Mouse (Mus musculus): Measurements from ENCODE around the gene Gramd1a. TPM values are rescaled to one million over a fixed set of nuclear protein-coding genes. Genes with fewer than 3 reads are reported as not detected.
A peak's percentile ranks its signal among the peaks of the same experiment; 100 is the strongest.

Gene Gramd1a
- polyA plus RNA-seq, 1 experiment from 2014 or later = 9.3 TPM

GRCm38 (mm10) chr7:31163666-31164577 lies 8.2 kb upstream of the Gramd1a start:
- H3K9me3 ChIP-seq (replicated peaks) = no peaks in the 10 kb centered on the region
- H3K4me1 ChIP-seq (replicated peaks) = peaks cover 18% of the 10 kb centered on the region
- H3K27me3 ChIP-seq = no peaks in the 10 kb centered on the region
- no peak overlapping the region for H3K9ac ChIP-seq
- no peaks in the 10 kb centered on the region for H3K36me3 ChIP-seq
- no peak overlapping the region for H3K27ac ChIP-seq
- no peak overlapping the region for H3K4me3 ChIP-seq (replicated peaks)
- H3K4me2 ChIP-seq = no peak overlapping the region
- DNase-seq (no peak), ATAC-seq (ENCODE audit: low read depth) (no peak)
- 65% methylated on average over 3 of the region's 3 CpGs for WGBS (ENCODE audit: insufficient replicate concordance)

GRCm38 (mm10) chr7:31162324-31162723 lies 6.6 kb upstream of the Gramd1a start:
- no peak overlapping the region for H3K27ac ChIP-seq
- no peaks in the 10 kb centered on the region for H3K9me3 ChIP-seq (replicated peaks)
- peaks cover 18% of the 10 kb centered on the region for H3K4me1 ChIP-seq (replicated peaks)
- no peak overlapping the region for H3K4me3 ChIP-seq (replicated peaks)
- H3K4me2 ChIP-seq = no peak overlapping the region
- DNase-seq (no peak), ATAC-seq (ENCODE audit: low read depth) (no peak)
- H3K9ac ChIP-seq = no peak overlapping the region
- H3K27me3 ChIP-seq = no peaks in the 10 kb centered on the region
- H3K36me3 ChIP-seq = no peaks in the 10 kb centered on the region
- 63% methylated on average over 11 of the region's 11 CpGs for WGBS (ENCODE audit: insufficient replicate concordance)

GRCm38 (mm10) chr7:31161831-31162230 lies 6.1 kb upstream of the Gramd1a start:
- ATAC-seq (ENCODE audit: low read depth) (no peak), DNase-seq (no peak)
- H3K9me3 ChIP-seq (replicated peaks) = no peaks in the 10 kb centered on the region
- no peaks in the 10 kb centered on the region for H3K27me3 ChIP-seq
- H3K36me3 ChIP-seq = no peaks in the 10 kb centered on the region
- peaks cover 18% of the 10 kb centered on the region for H3K4me1 ChIP-seq (replicated peaks)
- H3K27ac ChIP-seq = no peak overlapping the region
- H3K9ac ChIP-seq = no peak overlapping the region
- no peak overlapping the region for H3K4me2 ChIP-seq
- no peak overlapping the region for H3K4me3 ChIP-seq (replicated peaks)
- WGBS (ENCODE audit: insufficient replicate concordance) = 41% methylated on average over 3 of the region's 3 CpGs

GRCm38 (mm10) chr7:31161246-31161645 lies 5.5 kb upstream of the Gramd1a start:
- no peak overlapping the region for H3K4me3 ChIP-seq (replicated peaks)
- ATAC-seq (ENCODE audit: low read depth) = no peak
- H3K27ac ChIP-seq = no peak overlapping the region

GRCm38 (mm10) chr7:31160763-31161162 lies 5.1 kb upstream of the Gramd1a start:
- Histone ChIP-seq H3K27me3 (no peaks in the 10 kb centered on the region), H3K9ac (no peak overlapping the region), H3K4me1 (replicated peaks) (peaks cover 18% of the 10 kb centered on the region), H3K36me3 (no peaks in the 10 kb centered on the region), H3K4me2 (no peak overlapping the region), H3K4me3 (replicated peaks) (no peak overlapping the region), H3K27ac (no peak overlapping the region), H3K9me3 (replicated peaks) (no peaks in the 10 kb centered on the region)
- WGBS (ENCODE audit: insufficient replicate concordance) = 11% methylated on average over 5 of the region's 5 CpGs
- ATAC-seq (ENCODE audit: low read depth) (peak; percentile 42; the same call in 1 of the 2 replicates), DNase-seq (no peak)

More at GRCm38 (mm10) chr7:31161246-31161645, 5.5 kb upstream of the Gramd1a start:
- H3K27me3 ChIP-seq = no peaks in the 10 kb centered on the region
- H3K4me2 ChIP-seq = no peak overlapping the region
- no peak for DNase-seq
- 42% methylated on average over 3 of the region's 3 CpGs for WGBS (ENCODE audit: insufficient replicate concordance)
- H3K9ac ChIP-seq = no peak overlapping the region
- no peaks in the 10 kb centered on the region for H3K36me3 ChIP-seq
- H3K9me3 ChIP-seq (replicated peaks) = no peaks in the 10 kb centered on the region
- H3K4me1 ChIP-seq (replicated peaks) = peaks cover 18% of the 10 kb centered on the region

- no peaks in the 10 kb centered on the region for H3K9me3 ChIP-seq (replicated peaks)
- H3K27ac ChIP-seq = peak overlapping the region; percentile 58
- DNase-seq (no peak), ATAC-seq (ENCODE audit: low read depth) (peak; percentile 28; the same call in 1 of the 2 replicates)
- no peaks in the 10 kb centered on the region for H3K36me3 ChIP-seq
- no peak overlapping the region for H3K9ac ChIP-seq
- peaks cover 27% of the 10 kb centered on the region for H3K4me1 ChIP-seq (replicated peaks)
- peak overlapping the region; percentile 10; the same call in 1 of the 2 replicates for H3K4me3 ChIP-seq (replicated peaks)
- peak overlapping the region; percentile 39 for H3K4me2 ChIP-seq
- WGBS (ENCODE audit: insufficient replicate concordance) = 10% methylated on average over 18 of the region's 19 CpGs
- no peaks in the 10 kb centered on the region for H3K27me3 ChIP-seq
Measured at GRCm38 (mm10) chr7:31156034-31156928, 585 bp upstream of the Gramd1a start.

- 65% methylated on average over 6 of the region's 6 CpGs for WGBS (ENCODE audit: insufficient replicate concordance)
- no peaks in the 10 kb centered on the region for H3K9me3 ChIP-seq (replicated peaks)
- no peak overlapping the region for H3K27ac ChIP-seq
- no peaks in the 10 kb centered on the region for H3K36me3 ChIP-seq
- H3K4me3 ChIP-seq (replicated peaks) = no peak overlapping the region
- H3K4me1 ChIP-seq (replicated peaks) = peaks cover 39% of the 10 kb centered on the region
- DNase-seq = no peak
- H3K27me3 ChIP-seq = no peaks in the 10 kb centered on the region
- no peak for ATAC-seq (ENCODE audit: low read depth)
- H3K9ac ChIP-seq = no peak overlapping the region
- no peak overlapping the region for H3K4me2 ChIP-seq
Measured at GRCm38 (mm10) chr7:31153536-31154320, 2.0 kb downstream of the Gramd1a start.

- H3K4me2 ChIP-seq = peak overlapping the region; percentile 83
- H3K4me1 ChIP-seq (replicated peaks) = peaks cover 60% of the 10 kb centered on the region
- peak overlapping the region; percentile 71 for H3K4me3 ChIP-seq (replicated peaks)
- DNase-seq = no peak
- no peaks in the 10 kb centered on the region for H3K9me3 ChIP-seq (replicated peaks)
- peak; percentile 51 for ATAC-seq (ENCODE audit: low read depth)
- H3K27ac ChIP-seq = peak overlapping the region; percentile 87
- H3K36me3 ChIP-seq = no peaks in the 10 kb centered on the region
- H3K9ac ChIP-seq = peak overlapping the region; percentile 81
- WGBS (ENCODE audit: insufficient replicate concordance) = 12% methylated on average over 23 of the region's 23 CpGs
- no peaks in the 10 kb centered on the region for H3K27me3 ChIP-seq
Measured at GRCm38 (mm10) chr7:31151301-31152241, 4.1 kb downstream of the Gramd1a start.

GRCm38 (mm10) chr7:31150566-31151300 lies 5.0 kb downstream of the Gramd1a start:
- WGBS (ENCODE audit: insufficient replicate concordance) = under 1% methylated on average over 63 of the region's 63 CpGs
- Histone ChIP-seq H3K4me1 (replicated peaks) (peaks cover 68% of the 10 kb centered on the region), H3K4me3 (replicated peaks) (peak overlapping the region; percentile 71), H3K36me3 (no peaks in the 10 kb centered on the region), H3K9me3 (replicated peaks) (no peaks in the 10 kb centered on the region), H3K27me3 (no peaks in the 10 kb centered on the region), H3K9ac (peak overlapping the region; percentile 81), H3K4me2 (peak overlapping the region; percentile 83), H3K27ac (peak overlapping the region; percentile 87)
- peak; percentile 64 for DNase-seq
- ATAC-seq (ENCODE audit: low read depth) = peak; percentile 80

Data from liver, embryonic 13.5 days (tissue).